Mouse (Mus musculus): Measurements from ENCODE around the gene Atp9a. TPM values are rescaled to one million over a fixed set of nuclear protein-coding genes. Genes with fewer than 3 reads are reported as not detected.

Gene Atp9a
- polyA plus RNA-seq, 1 experiment: 29.9 TPM

DNA sequence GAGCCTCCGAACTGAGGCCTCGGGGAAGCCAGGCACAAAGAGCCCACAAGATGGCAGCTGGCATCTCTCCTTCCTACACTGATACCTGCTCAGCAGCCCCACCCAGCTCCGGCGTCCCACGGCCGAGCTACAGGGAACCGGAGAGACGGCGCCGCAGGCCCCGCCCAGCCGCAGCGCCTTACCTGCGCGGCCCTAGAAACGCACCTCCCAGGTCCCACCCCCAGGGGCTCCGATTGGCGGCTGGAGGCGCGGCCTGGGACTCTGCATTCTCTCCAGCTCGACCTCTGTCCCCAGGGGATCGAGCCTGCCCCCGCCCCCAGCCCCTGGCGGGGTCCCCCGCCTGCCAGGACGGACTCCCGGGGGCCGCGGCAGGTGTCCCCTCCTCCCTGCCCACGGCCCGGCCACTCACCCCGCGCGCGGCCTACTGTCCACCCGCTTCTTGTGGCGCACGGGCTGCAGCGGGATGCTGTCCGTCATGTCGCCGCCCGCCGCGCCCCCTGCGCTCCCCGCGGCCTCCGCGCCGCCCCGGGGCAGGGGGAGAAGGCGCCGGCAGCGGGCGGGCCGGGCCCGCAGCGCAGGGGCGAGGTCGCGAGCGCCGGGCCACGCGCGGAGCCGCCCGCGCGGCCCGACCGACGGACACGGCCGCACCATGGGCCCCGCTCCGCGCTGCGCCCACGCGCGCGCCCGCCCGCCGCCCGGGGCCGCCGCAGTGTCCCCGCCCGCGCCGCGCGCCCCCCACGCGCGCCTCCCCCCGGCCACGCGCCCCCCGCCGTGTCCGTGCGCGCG lies 743 bp downstream of the Atp9a start:
- Histone ChIP-seq H3K4me1 (replicated peaks; ENCODE audit: control insufficient read depth, insufficient read depth, low read length) (peaks cover 3% of the 10 kb centered on the region; the same call in 1 of the 2 replicates), H3K27ac (ENCODE audit: control insufficient read depth, insufficient read depth, low read length) (no peak overlapping the region), H3K4me3 (ENCODE audit: control insufficient read depth, insufficient read depth, low read length) (peak overlapping the region; percentile 55), H3K27me3 (ENCODE audit: control insufficient read depth, insufficient read depth, low read length) (no peaks in the 10 kb centered on the region), H3K36me3 (ENCODE audit: control insufficient read depth, insufficient read depth, low read length) (no peaks in the 10 kb centered on the region)
- WGBS: 8% methylated on average over 108 of the region's 108 CpGs
- DNase-seq: peak; percentile 73
- TF ChIP-seq CTCF (IDR thresholded peaks at IDR 0.05; ENCODE audit: borderline replicate concordance, control insufficient read depth, extremely low read depth, insufficient read depth, low read length, poor library complexity): no peak
- no peak for TF ChIP-seq POLR2A (IDR thresholded peaks at IDR 0.05; ENCODE audit: control insufficient read depth, extremely low read depth, insufficient read depth, low read length, poor library complexity)

GRCm38 (mm10) chr2:168740496-168740895 lies 1.7 kb downstream of the Atp9a start:
- 95% methylated on average over 10 of the region's 10 CpGs for WGBS
- TF ChIP-seq POLR2A (IDR thresholded peaks at IDR 0.05; ENCODE audit: control insufficient read depth, extremely low read depth, insufficient read depth, low read length, poor library complexity) (no peak), CTCF (IDR thresholded peaks at IDR 0.05; ENCODE audit: borderline replicate concordance, control insufficient read depth, extremely low read depth, insufficient read depth, low read length, poor library complexity) (no peak)
- no peak overlapping the region for H3K4me3 ChIP-seq (ENCODE audit: control insufficient read depth, insufficient read depth, low read length)
- no peak for DNase-seq
- H3K4me1 ChIP-seq (replicated peaks; ENCODE audit: control insufficient read depth, insufficient read depth, low read length): peaks cover 3% of the 10 kb centered on the region; the same call in 1 of the 2 replicates
- H3K27ac ChIP-seq (ENCODE audit: control insufficient read depth, insufficient read depth, low read length): no peak overlapping the region
- no peaks in the 10 kb centered on the region for H3K27me3 ChIP-seq (ENCODE audit: control insufficient read depth, insufficient read depth, low read length)
- no peaks in the 10 kb centered on the region for H3K36me3 ChIP-seq (ENCODE audit: control insufficient read depth, insufficient read depth, low read length)

DNA sequence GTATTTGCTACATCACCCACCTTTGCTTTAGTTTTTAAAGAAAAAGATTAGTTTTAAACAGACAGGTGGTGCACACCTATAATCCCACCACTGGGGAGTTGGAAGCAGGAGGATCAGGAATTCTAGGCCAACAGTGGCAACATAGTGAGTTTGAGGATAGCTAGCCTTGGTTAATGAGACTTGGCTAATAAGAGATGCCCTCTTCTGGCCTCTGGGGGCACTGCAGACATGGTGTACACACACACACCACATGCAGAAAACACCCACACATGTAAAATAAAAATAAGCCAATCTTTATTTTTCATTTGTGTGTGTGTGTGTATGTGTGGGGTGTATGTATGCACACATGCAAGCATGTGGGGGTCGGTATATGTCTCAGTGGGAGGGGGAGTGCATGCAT lies 3.4 kb downstream of the Atp9a start:
- no peaks in the 10 kb centered on the region for H3K27me3 ChIP-seq (ENCODE audit: control insufficient read depth, insufficient read depth, low read length)
- H3K4me1 ChIP-seq (replicated peaks; ENCODE audit: control insufficient read depth, insufficient read depth, low read length): peaks cover 3% of the 10 kb centered on the region; the same call in 1 of the 2 replicates
- no peak overlapping the region for H3K27ac ChIP-seq (ENCODE audit: control insufficient read depth, insufficient read depth, low read length)
- DNase-seq: no peak
- TF ChIP-seq POLR2A (IDR thresholded peaks at IDR 0.05; ENCODE audit: control insufficient read depth, extremely low read depth, insufficient read depth, low read length, poor library complexity): no peak
- WGBS: 97% methylated on average over 1 of the region's 1 CpGs
- no peaks in the 10 kb centered on the region for H3K36me3 ChIP-seq (ENCODE audit: control insufficient read depth, insufficient read depth, low read length)
- no peak overlapping the region for H3K4me3 ChIP-seq (ENCODE audit: control insufficient read depth, insufficient read depth, low read length)

GRCm38 (mm10) chr2:168737878-168738277 lies 4.3 kb downstream of the Atp9a start:
- H3K27ac ChIP-seq (ENCODE audit: control insufficient read depth, insufficient read depth, low read length): no peak overlapping the region
- peaks cover 3% of the 10 kb centered on the region; the same call in 1 of the 2 replicates for H3K4me1 ChIP-seq (replicated peaks; ENCODE audit: control insufficient read depth, insufficient read depth, low read length)
- H3K36me3 ChIP-seq (ENCODE audit: control insufficient read depth, insufficient read depth, low read length): no peaks in the 10 kb centered on the region
- no peak overlapping the region for H3K4me3 ChIP-seq (ENCODE audit: control insufficient read depth, insufficient read depth, low read length)
- TF ChIP-seq CTCF (IDR thresholded peaks at IDR 0.05; ENCODE audit: borderline replicate concordance, control insufficient read depth, extremely low read depth, insufficient read depth, low read length, poor library complexity) (no peak), POLR2A (IDR thresholded peaks at IDR 0.05; ENCODE audit: control insufficient read depth, extremely low read depth, insufficient read depth, low read length, poor library complexity) (no peak)
- 95% methylated on average over 10 of the region's 10 CpGs for WGBS
- no peak for DNase-seq
- H3K27me3 ChIP-seq (ENCODE audit: control insufficient read depth, insufficient read depth, low read length): no peaks in the 10 kb centered on the region

DNA sequence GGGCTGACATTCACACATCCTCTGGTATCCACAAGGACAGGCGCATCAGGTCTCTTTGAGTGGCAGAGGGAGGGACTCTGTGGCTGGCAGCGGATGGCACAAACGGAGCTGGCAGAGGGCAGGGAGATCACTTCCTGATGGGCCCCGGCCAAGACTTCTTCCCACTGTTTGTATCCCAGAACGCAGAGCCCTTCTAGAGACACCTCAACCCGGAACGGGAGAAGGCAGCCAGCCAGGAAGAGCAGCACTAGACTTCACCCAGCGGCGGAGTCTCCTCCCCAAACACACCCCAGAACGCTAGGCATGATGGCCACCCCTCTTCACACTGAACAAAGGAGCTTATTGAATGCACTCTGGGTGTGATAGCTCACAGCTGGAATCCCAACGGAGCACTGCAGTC lies 8.2 kb downstream of the Atp9a start:
- no peak overlapping the region for H3K27ac ChIP-seq (ENCODE audit: control insufficient read depth, insufficient read depth, low read length)
- TF ChIP-seq CTCF (IDR thresholded peaks at IDR 0.05; ENCODE audit: borderline replicate concordance, control insufficient read depth, extremely low read depth, insufficient read depth, low read length, poor library complexity) (no peak), POLR2A (IDR thresholded peaks at IDR 0.05; ENCODE audit: control insufficient read depth, extremely low read depth, insufficient read depth, low read length, poor library complexity) (no peak)
- WGBS: 79% methylated on average over 11 of the region's 11 CpGs

DNA sequence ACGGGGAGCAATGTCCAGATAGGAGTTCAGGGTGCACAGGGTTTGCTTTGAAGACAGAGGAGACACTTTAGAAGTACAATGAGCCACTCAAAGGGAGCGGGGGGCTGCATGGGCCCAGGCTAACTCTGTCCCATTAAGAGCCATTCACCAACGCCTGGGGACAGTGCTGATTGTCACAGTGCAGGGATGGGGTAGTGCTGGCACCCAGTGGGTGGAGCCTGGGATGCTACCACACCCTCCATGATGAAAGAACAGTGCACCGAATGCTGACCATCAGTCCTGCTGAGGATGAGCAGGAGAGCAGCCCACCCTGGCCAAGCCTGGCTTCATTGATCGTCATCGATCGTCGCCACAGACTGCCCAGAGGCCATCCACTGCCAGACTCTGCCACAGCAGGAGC lies 11.0 kb downstream of the Atp9a start:
- H3K4me1 ChIP-seq (replicated peaks; ENCODE audit: control insufficient read depth, insufficient read depth, low read length): no peaks in the 10 kb centered on the region
- WGBS: 95% methylated on average over 8 of the region's 8 CpGs
- TF ChIP-seq POLR2A (IDR thresholded peaks at IDR 0.05; ENCODE audit: control insufficient read depth, extremely low read depth, insufficient read depth, low read length, poor library complexity) (no peak), CTCF (IDR thresholded peaks at IDR 0.05; ENCODE audit: borderline replicate concordance, control insufficient read depth, extremely low read depth, insufficient read depth, low read length, poor library complexity) (no peak)

More for the DNA sequence above, 8.2 kb downstream of the Atp9a start:
- no peak overlapping the region for H3K4me3 ChIP-seq (ENCODE audit: control insufficient read depth, insufficient read depth, low read length)
- H3K4me1 ChIP-seq (replicated peaks; ENCODE audit: control insufficient read depth, insufficient read depth, low read length): no peaks in the 10 kb centered on the region
- no peak for DNase-seq
- no peaks in the 10 kb centered on the region for H3K36me3 ChIP-seq (ENCODE audit: control insufficient read depth, insufficient read depth, low read length)
- no peaks in the 10 kb centered on the region for H3K27me3 ChIP-seq (ENCODE audit: control insufficient read depth, insufficient read depth, low read length)

More for the DNA sequence above, 11.0 kb downstream of the Atp9a start:
- no peak for DNase-seq
- no peaks in the 10 kb centered on the region for H3K27me3 ChIP-seq (ENCODE audit: control insufficient read depth, insufficient read depth, low read length)
- H3K4me3 ChIP-seq (ENCODE audit: control insufficient read depth, insufficient read depth, low read length): no peak overlapping the region
- H3K27ac ChIP-seq (ENCODE audit: control insufficient read depth, insufficient read depth, low read length): no peak overlapping the region
- no peaks in the 10 kb centered on the region for H3K36me3 ChIP-seq (ENCODE audit: control insufficient read depth, insufficient read depth, low read length)

All from thymus, adult 2 months (tissue).